Mouse (Mus musculus) bone marrow macrophage, adult 2 months (primary cell): ENCODE results near the gene Fsd1l.

ENCODE experiments used
- CTCF ChIP-seq: IDR thresholded peaks from 2 replicates; pipeline ENCODE4 v1.5.1; 2012; ENCODE audit warnings: low read depth, mild to moderate bottlenecking, low read length, moderate library complexity
- POLR2A ChIP-seq: IDR thresholded peaks from 2 replicates; pipeline ENCODE4 v1.6.1; 2012; ENCODE audit warnings: mild to moderate bottlenecking, low read depth, low read length, borderline replicate concordance

- TF ChIP-seq POLR2A: no peak
- TF ChIP-seq CTCF: no peak
These were observed 78.8 kb downstream of the Fsd1l start for GRCm38 (mm10) chr4:53710021-53710420.
